Mouse (Mus musculus) lung, postnatal 0 days (tissue): ENCODE results near the gene Nme4. TPM values are rescaled to one million over a fixed set of nuclear protein-coding genes. Genes with fewer than 3 reads are reported as not detected.
"Not testable (repeated sequence)": the region's sequence is repeated elsewhere in the genome, so short reads cannot be mapped to it uniquely, and the experiment has no call there.

Source experiments
- ATAC-seq: fragments of 200-750 bp; cut with Nextera tagmentation; 2 replicates; pipeline ENCODE4 v1.8.0; 2017; ENCODE audit warnings: moderate library complexity
- DNase-seq: peaks from one replicate; pipeline ENCODE4 v3.0.0-alpha.2; 2016; ENCODE audit warnings: low spot score
- H3K27ac ChIP-seq: fragments of 300-500 bp; sonication (generic); 2 replicates; pipeline ENCODE4 v1.5.1; 2014; ENCODE audit warnings: antibody characterized with exemption, mild to moderate bottlenecking, low read length, mixed read lengths
- H3K27me3 ChIP-seq: fragments of 300-500 bp; sonication (generic); replicated peaks from 2 replicates; pipeline ENCODE4 v1.6.1; 2014; ENCODE audit warnings: low read length, mixed read lengths; ENCODE audit not compliant: insufficient read depth
- H3K36me3 ChIP-seq: fragments of 300-500 bp; sonication (generic); 2 replicates; pipeline ENCODE4 v1.6.1; 2014; ENCODE audit warnings: low read length, mixed read lengths; ENCODE audit not compliant: insufficient read depth
- H3K4me1 ChIP-seq: fragments of 300-500 bp; sonication (generic); 2 replicates; pipeline ENCODE4 v1.6.1; 2014; ENCODE audit warnings: antibody characterized with exemption, low read depth, low read length, mixed read lengths; ENCODE audit not compliant: insufficient read depth
- H3K4me2 ChIP-seq: fragments of 300-500 bp; sonication (generic); replicated peaks from 2 replicates; pipeline ENCODE4 v1.6.1; 2014; ENCODE audit warnings: low read depth, mild to moderate bottlenecking, low read length, moderate library complexity, mixed read lengths
- H3K4me3 ChIP-seq: fragments of 300-500 bp; sonication (generic); 2 replicates; pipeline ENCODE4 v1.5.1; 2014; ENCODE audit warnings: low read depth, low read length
- H3K9ac ChIP-seq: fragments of 300-500 bp; sonication (generic); replicated peaks from 2 replicates; pipeline ENCODE4 v1.6.1; 2014; ENCODE audit warnings: low read depth, mild to moderate bottlenecking
- H3K9me3 ChIP-seq: fragments of 300-500 bp; sonication (generic); 2 replicates; pipeline ENCODE4 v1.6.1; 2016; ENCODE audit warnings: low read length, mixed read lengths
- CTCF ChIP-seq: IDR thresholded peaks from 2 replicates; pipeline ENCODE4 v1.5.1; 2016; ENCODE audit warnings: antibody characterized with exemption, mild to moderate bottlenecking
- EP300 ChIP-seq: IDR thresholded peaks from 2 replicates; pipeline ENCODE4 v1.6.1; 2016; ENCODE audit warnings: antibody characterized with exemption, mild to moderate bottlenecking, control low read depth
- WGBS: fragments of 180-500 bp; shearing (Covaris S2); extraction: QIAGEN DNeasy Blood & Tissue Kit; methylation state at CpG from one replicate; pipeline ENCODE4 v1.1.7; 2014; 5-methylcytosine and 5-hydroxymethylcytosine counted together
- polyA plus RNA-seq: library from polyadenylated mRNA; unstranded; fragments of >200 nt; fragmentation: Nextera tagmentation; extraction: Ambion mirVana; gene quantifications from 2 replicates; pipeline ENCODE4 v1.2.1, GENCODE M21; 2015

The Nme4 gene
- polyA plus RNA-seq, 1 experiment from 2014 or later: 9.2 TPM

GRCm38 (mm10) chr17:26114461-26114860 is 19.1 kb upstream of the Nme4 start:
- not testable (repeated sequence) for DNase-seq, H3K4me2 ChIP-seq, H3K4me3 ChIP-seq, H3K27ac ChIP-seq, H3K4me1 ChIP-seq, ATAC-seq, H3K36me3 ChIP-seq, H3K9ac ChIP-seq, H3K9me3 ChIP-seq
- 0 out of 2 replicates have a peak, but pooled peaks have one; percentile 2 for TF ChIP-seq CTCF
- 61% methylated on average over 7 of the region's 7 CpGs for WGBS
- peaks cover 29% of the 10 kb centered on the region for H3K27me3 ChIP-seq

GRCm38 (mm10) chr17:26114061-26114460 is 18.7 kb upstream of the Nme4 start:
- DNase-seq (no peak), ATAC-seq (no peak)
- H3K4me2 ChIP-seq: peak overlapping the region; percentile 93
- no peaks in the 10 kb centered on the region for H3K4me1 ChIP-seq
- TF ChIP-seq EP300 (no peak), CTCF (no peak)
- 0 out of 2 replicates have a peak overlapping the region, but pooled peaks have one; percentile 5 for H3K9ac ChIP-seq
- 16% methylated on average over 8 of the region's 8 CpGs for WGBS
- no peaks in the 10 kb centered on the region for H3K36me3 ChIP-seq
- peak overlapping the region; percentile 62 for H3K4me3 ChIP-seq
- peaks cover 29% of the 10 kb centered on the region for H3K27me3 ChIP-seq
- H3K27ac ChIP-seq: no peak overlapping the region
- no peaks in the 10 kb centered on the region for H3K9me3 ChIP-seq

GRCm38 (mm10) chr17:26113181-26113948 is 18.0 kb upstream of the Nme4 start, which contains the start of gene Tmem8:
Gene Tmem8, plus strand, starts transcription at chr17:26113299.
- DNase-seq: peak; percentile 67
- Histone ChIP-seq H3K4me3 (peak within 1 kb of the TSS; percentile 62), H3K9me3 (no peaks in the 10 kb centered on the region), H3K4me1 (no peaks in the 10 kb centered on the region), H3K27me3 (peaks cover 29% of the 10 kb centered on the region), H3K4me2 (peak within 1 kb of the TSS; percentile 93), H3K9ac (peak within 1 kb of the TSS; percentile 41), H3K27ac (peak within 1 kb of the TSS; percentile 62; the same call in 1 of the 2 replicates), H3K36me3 (no peaks in the 10 kb centered on the region)
- under 1% methylated on average over 37 of the region's 75 CpGs for WGBS
- TF ChIP-seq EP300: no peak
- TF ChIP-seq CTCF: peak; percentile 42
- ATAC-seq: peak; percentile 81

- Histone ChIP-seq H3K9me3 (no peaks in the 10 kb centered on the region), H3K36me3 (no peaks in the 10 kb centered on the region), H3K27me3 (peaks cover 29% of the 10 kb centered on the region), H3K9ac (no peak overlapping the region), H3K4me1 (no peaks in the 10 kb centered on the region), H3K4me2 (peak overlapping the region; percentile 93), H3K27ac (no peak overlapping the region), H3K4me3 (peak overlapping the region; percentile 62)
- TF ChIP-seq CTCF: no peak
- no peak for TF ChIP-seq EP300
- no peak for ATAC-seq
- no peak for DNase-seq
- WGBS: 19% methylated on average over 14 of the region's 14 CpGs
Observed at GRCm38 (mm10) chr17:26112751-26113150, 17.3 kb upstream of the Nme4 start.

DNA sequence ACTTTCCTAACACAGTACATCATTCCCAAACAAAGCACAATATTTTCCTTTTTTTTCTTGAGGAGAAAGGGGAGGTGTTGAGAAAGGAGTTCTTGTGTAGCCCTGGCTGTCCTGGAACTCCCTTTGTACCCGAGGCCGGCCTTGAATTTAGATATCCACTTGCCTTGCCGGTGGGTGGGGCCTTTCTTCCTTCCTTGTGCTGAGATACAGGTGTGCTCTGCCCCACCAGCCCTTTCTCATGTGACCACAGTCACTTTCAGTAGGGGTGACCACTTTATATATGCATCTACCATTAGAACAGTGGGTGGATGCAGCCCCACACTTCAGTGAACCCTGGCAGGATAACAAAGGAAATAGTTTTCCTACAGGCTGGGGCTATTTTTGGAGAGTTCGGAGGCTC is 16.3 kb upstream of the Nme4 start:
- no peak overlapping the region for H3K27ac ChIP-seq
- no peaks in the 10 kb centered on the region for H3K9me3 ChIP-seq
- H3K9ac ChIP-seq: no peak overlapping the region
- 16% methylated on average over 4 of the region's 4 CpGs for WGBS
- no peak overlapping the region for H3K4me2 ChIP-seq
- H3K4me1 ChIP-seq: no peaks in the 10 kb centered on the region
- peaks cover 29% of the 10 kb centered on the region for H3K27me3 ChIP-seq
- H3K4me3 ChIP-seq: no peak overlapping the region
- H3K36me3 ChIP-seq: no peaks in the 10 kb centered on the region
- TF ChIP-seq CTCF: no peak
- no peak for TF ChIP-seq EP300
- no peak for DNase-seq
- ATAC-seq: no peak

DNA sequence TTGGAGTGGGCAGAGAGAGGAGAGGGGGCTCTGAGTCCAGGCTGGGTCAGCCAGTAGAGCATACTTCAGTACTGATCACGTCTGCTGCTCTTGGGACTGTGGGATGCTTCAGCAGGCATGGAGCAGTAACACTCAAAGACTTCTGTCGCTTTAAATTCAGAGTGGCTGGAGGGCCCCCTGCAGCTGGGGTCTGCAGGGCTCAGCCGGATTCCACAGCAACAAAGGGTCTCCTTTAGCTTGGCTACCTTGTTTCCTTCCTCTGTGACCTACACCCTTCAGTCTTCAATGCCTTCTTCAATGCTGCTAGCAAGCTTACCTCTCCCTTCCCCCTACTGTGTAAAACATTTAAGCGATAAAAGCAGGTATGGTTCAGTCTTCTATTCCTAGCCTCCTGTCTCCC is 15.6 kb upstream of the Nme4 start:
- TF ChIP-seq EP300 (no peak), CTCF (no peak)
- peaks cover 29% of the 10 kb centered on the region for H3K27me3 ChIP-seq

More for the DNA sequence above, 15.6 kb upstream of the Nme4 start:
- Histone ChIP-seq H3K4me2 (no peak overlapping the region), H3K36me3 (no peaks in the 10 kb centered on the region), H3K9me3 (no peaks in the 10 kb centered on the region), H3K4me3 (no peak overlapping the region), H3K27ac (no peak overlapping the region), H3K9ac (no peak overlapping the region), H3K4me1 (no peaks in the 10 kb centered on the region)
- ATAC-seq (no peak), DNase-seq (no peak)
- WGBS: 10% methylated on average over 4 of the region's 4 CpGs
